Mouse (Mus musculus): ENCODE measurements around the gene Gm42688. TPM values are rescaled to one million over a fixed set of nuclear protein-coding genes. Genes with fewer than 3 reads are reported as not detected.

Gm42688 gene
- polyA plus RNA-seq, 1 experiment: 4.2 TPM

- TF ChIP-seq POLR2A (IDR thresholded peaks at IDR 0.05; ENCODE audit: low read depth, low read length): no peak
- TF ChIP-seq CTCF (IDR thresholded peaks at IDR 0.05; ENCODE audit: extremely low read depth, insufficient read length, insufficient replicate concordance, low read depth, low read length): no peak
- 77% methylated on average over 6 of the region's 6 CpGs for WGBS
- Histone ChIP-seq H3K27ac (ENCODE audit: insufficient read depth, low read depth, low read length) (no peak overlapping the region), H3K4me1 (ENCODE audit: control insufficient read depth, insufficient read depth, insufficient read length, low read length) (peaks cover 4% of the 10 kb centered on the region; the same call in 1 of the 2 replicates), H3K27me3 (ENCODE audit: control insufficient read depth, insufficient read depth, low read length) (no peaks in the 10 kb centered on the region), H3K4me3 (ENCODE audit: low read depth, low read length) (no peak overlapping the region), H3K36me3 (ENCODE audit: control insufficient read depth, insufficient read depth, low read length) (no peaks in the 10 kb centered on the region)
Observed at GRCm38 (mm10) chr6:83095968-83096367, 5.4 kb upstream of the Gm42688 start.

GRCm38 (mm10) chr6:83098411-83098810 is 3.0 kb upstream of the Gm42688 start:
- WGBS: 31% methylated on average over 2 of the region's 2 CpGs
- no peak for TF ChIP-seq CTCF (IDR thresholded peaks at IDR 0.05; ENCODE audit: extremely low read depth, insufficient read length, insufficient replicate concordance, low read depth, low read length)
- TF ChIP-seq POLR2A (IDR thresholded peaks at IDR 0.05; ENCODE audit: low read depth, low read length): no peak

GRCm38 (mm10) chr6:83101688-83102556 is 505 bp downstream of the Gm42688 start:
- H3K27ac ChIP-seq (ENCODE audit: insufficient read depth, low read depth, low read length): peak overlapping the region; percentile 77
- under 1% methylated on average over 73 of the region's 74 CpGs for WGBS
- peaks cover 13% of the 10 kb centered on the region for H3K4me1 ChIP-seq (ENCODE audit: control insufficient read depth, insufficient read depth, insufficient read length, low read length)
- no peaks in the 10 kb centered on the region for H3K27me3 ChIP-seq (ENCODE audit: control insufficient read depth, insufficient read depth, low read length)
- TF ChIP-seq POLR2A (IDR thresholded peaks at IDR 0.05; ENCODE audit: low read depth, low read length): peak; percentile 31; the same call in 1 of the 2 replicates
- peak; percentile 31; the same call in 1 of the 2 replicates for TF ChIP-seq CTCF (IDR thresholded peaks at IDR 0.05; ENCODE audit: extremely low read depth, insufficient read length, insufficient replicate concordance, low read depth, low read length)
- H3K36me3 ChIP-seq (ENCODE audit: control insufficient read depth, insufficient read depth, low read length): peaks cover 3% of the 10 kb centered on the region; the same call in 1 of the 2 replicates
- peak overlapping the region; percentile 86 for H3K4me3 ChIP-seq (ENCODE audit: low read depth, low read length)

More at GRCm38 (mm10) chr6:83098411-83098810, 3.0 kb upstream of the Gm42688 start:
- no peaks in the 10 kb centered on the region for H3K27me3 ChIP-seq (ENCODE audit: control insufficient read depth, insufficient read depth, low read length)
- H3K27ac ChIP-seq (ENCODE audit: insufficient read depth, low read depth, low read length): no peak overlapping the region; the same call in 1 of the 2 replicates
- no peaks in the 10 kb centered on the region for H3K36me3 ChIP-seq (ENCODE audit: control insufficient read depth, insufficient read depth, low read length)
- H3K4me1 ChIP-seq (ENCODE audit: control insufficient read depth, insufficient read depth, insufficient read length, low read length): peaks cover 11% of the 10 kb centered on the region
- no peak overlapping the region for H3K4me3 ChIP-seq (ENCODE audit: low read depth, low read length)

GRCm38 (mm10) chr6:83103130-83103650 is 1.8 kb downstream of the Gm42688 start:
- Histone ChIP-seq H3K4me3 (ENCODE audit: low read depth, low read length) (peak overlapping the region; percentile 86), H3K27ac (ENCODE audit: insufficient read depth, low read depth, low read length) (peak overlapping the region; percentile 77), H3K36me3 (ENCODE audit: control insufficient read depth, insufficient read depth, low read length) (peaks cover 5% of the 10 kb centered on the region; the same call in 1 of the 2 replicates), H3K27me3 (ENCODE audit: control insufficient read depth, insufficient read depth, low read length) (no peaks in the 10 kb centered on the region), H3K4me1 (ENCODE audit: control insufficient read depth, insufficient read depth, insufficient read length, low read length) (peaks cover 19% of the 10 kb centered on the region)
- peak; percentile 8; the same call in 1 of the 2 replicates for TF ChIP-seq POLR2A (IDR thresholded peaks at IDR 0.05; ENCODE audit: low read depth, low read length)
- peak; percentile 7; the same call in 1 of the 2 replicates for TF ChIP-seq CTCF (IDR thresholded peaks at IDR 0.05; ENCODE audit: extremely low read depth, insufficient read length, insufficient replicate concordance, low read depth, low read length)
- 44% methylated on average over 11 of the region's 11 CpGs for WGBS

GRCm38 (mm10) chr6:83104158-83104557 is 2.7 kb downstream of the Gm42688 start:
- WGBS: 86% methylated on average over 4 of the region's 4 CpGs
- peaks cover 5% of the 10 kb centered on the region; the same call in 1 of the 2 replicates for H3K36me3 ChIP-seq (ENCODE audit: control insufficient read depth, insufficient read depth, low read length)
- no peak overlapping the region for H3K27ac ChIP-seq (ENCODE audit: insufficient read depth, low read depth, low read length)
- H3K4me1 ChIP-seq (ENCODE audit: control insufficient read depth, insufficient read depth, insufficient read length, low read length): peaks cover 19% of the 10 kb centered on the region
- H3K27me3 ChIP-seq (ENCODE audit: control insufficient read depth, insufficient read depth, low read length): no peaks in the 10 kb centered on the region
- no peak for TF ChIP-seq CTCF (IDR thresholded peaks at IDR 0.05; ENCODE audit: extremely low read depth, insufficient read length, insufficient replicate concordance, low read depth, low read length)
- TF ChIP-seq POLR2A (IDR thresholded peaks at IDR 0.05; ENCODE audit: low read depth, low read length): no peak
- H3K4me3 ChIP-seq (ENCODE audit: low read depth, low read length): no peak overlapping the region

GRCm38 (mm10) chr6:83107566-83108400 is 6.4 kb downstream of the Gm42688 start:
- H3K4me3 ChIP-seq (ENCODE audit: low read depth, low read length): no peak overlapping the region
- no peak overlapping the region for H3K27ac ChIP-seq (ENCODE audit: insufficient read depth, low read depth, low read length)
- H3K36me3 ChIP-seq (ENCODE audit: control insufficient read depth, insufficient read depth, low read length): peaks cover 6% of the 10 kb centered on the region; the same call in 1 of the 2 replicates
- peak; percentile 75 for TF ChIP-seq CTCF (IDR thresholded peaks at IDR 0.05; ENCODE audit: extremely low read depth, insufficient read length, insufficient replicate concordance, low read depth, low read length)
- TF ChIP-seq POLR2A (IDR thresholded peaks at IDR 0.05; ENCODE audit: low read depth, low read length): no peak; the same call in 1 of the 2 replicates
- no peaks in the 10 kb centered on the region for H3K27me3 ChIP-seq (ENCODE audit: control insufficient read depth, insufficient read depth, low read length)
- WGBS: 40% methylated on average over 13 of the region's 13 CpGs
- peaks cover 14% of the 10 kb centered on the region for H3K4me1 ChIP-seq (ENCODE audit: control insufficient read depth, insufficient read depth, insufficient read length, low read length)
